Mouse (Mus musculus) lung, postnatal 36 days (tissue): ENCODE results near the gene Gm10330.
"Not testable (repeated sequence)": the region's sequence is repeated elsewhere in the genome, so short reads cannot be mapped to it uniquely, and the experiment has no call there.

Source experiments
- DNase-seq: peaks from one replicate; pipeline ENCODE4 v3.0.0; 2022; ENCODE audit warnings: mixed read lengths

Gene Gm10330

GRCm38 (mm10) chr12:23780165-23780564 is at the start of gene Gm10330:
Gene Gm10330, minus strand, starts transcription at chr12:23780265.
- DNase-seq, result not testable (repeated sequence)

GRCm38 (mm10) chr12:23800776-23801175 is 20.7 kb upstream of the Gm10330 start:
- not testable (repeated sequence) for DNase-seq

GRCm38 (mm10) chr12:23800366-23800765 is 20.3 kb upstream of the Gm10330 start:
- DNase-seq, result not testable (repeated sequence)
